Mouse (Mus musculus): ENCODE results near the gene Arhgef2. TPM values are rescaled to one million over a fixed set of nuclear protein-coding genes. Genes with fewer than 3 reads are reported as not detected.

Gene Arhgef2
- polyA plus RNA-seq, 1 experiment, result 361 TPM

- Histone ChIP-seq H3ac (ENCODE audit: control insufficient read depth, insufficient read length) (peak overlapping the region; percentile 16), H3K36me3 (ENCODE audit: control insufficient read depth, insufficient read depth) (peaks cover 24% of the 10 kb centered on the region), H3K79me2 (ENCODE audit: control insufficient read depth, insufficient read depth) (peaks cover 80% of the 10 kb centered on the region), H3K4me2 (ENCODE audit: low read depth) (peak overlapping the region; percentile 98), H3K4me3 (peak overlapping the region; percentile 94), H3K27me3 (ENCODE audit: control insufficient read depth, insufficient read depth, insufficient read length) (no peaks in the 10 kb centered on the region)
- TF ChIP-seq REST (IDR thresholded peaks at IDR 0.05; ENCODE audit: insufficient read depth, insufficient read length) (no peak), POLR2AphosphoS2 (IDR thresholded peaks at IDR 0.05; ENCODE audit: insufficient read length, low read depth) (peak; percentile 96), MYOD1 (IDR thresholded peaks at IDR 0.05; ENCODE audit: control insufficient read depth in 1 of 3, insufficient read length in 2 of 3, low read depth in 2 of 3) (no peak), E2F4 (IDR thresholded peaks at IDR 0.05; ENCODE audit: insufficient read depth) (no peak), USF1 (IDR thresholded peaks at IDR 0.05; ENCODE audit: low read depth) (no peak), SRF (IDR thresholded peaks at IDR 0.05; ENCODE audit: control insufficient read depth, insufficient read length, low read depth) (peak; percentile 54), TCF3 (IDR thresholded peaks at IDR 0.05; ENCODE audit: insufficient read length, low read depth) (no peak), MYOG (IDR thresholded peaks at IDR 0.05; ENCODE audit: control insufficient read depth in 1 of 3, insufficient read depth in 1 of 3, insufficient read length in 2 of 3, low read depth in 2 of 3) (no peak), POLR2A (IDR thresholded peaks at IDR 0.05; ENCODE audit: insufficient read length, low read depth) (peak; percentile 81), TCF12 (IDR thresholded peaks at IDR 0.05; ENCODE audit: insufficient read depth, poor library complexity, severe bottlenecking) (no peak), MAX (IDR thresholded peaks at IDR 0.05; ENCODE audit: low read depth) (no peak), CEBPB (IDR thresholded peaks at IDR 0.05; ENCODE audit: insufficient read depth, poor library complexity, severe bottlenecking) (no peak)
Measured at GRCm38 (mm10) chr3:88619113-88620097, 13.6 kb downstream of the Arhgef2 start.

GRCm38 (mm10) chr3:88620146-88620991 lies 14.6 kb downstream of the Arhgef2 start:
- peak overlapping the region; percentile 98 for H3K4me2 ChIP-seq (ENCODE audit: low read depth)
- TF ChIP-seq POLR2A (IDR thresholded peaks at IDR 0.05; ENCODE audit: insufficient read length, low read depth) (peak; percentile 37), POLR2AphosphoS2 (IDR thresholded peaks at IDR 0.05; ENCODE audit: insufficient read length, low read depth) (peak; percentile 70), MYOD1 (IDR thresholded peaks at IDR 0.05; ENCODE audit: control insufficient read depth in 1 of 3, insufficient read length in 2 of 3, low read depth in 2 of 3) (no peak)

GRCm38 (mm10) chr3:88620992-88621536 lies 15.3 kb downstream of the Arhgef2 start:
- Histone ChIP-seq H3K79me2 (ENCODE audit: control insufficient read depth, insufficient read depth) (peaks cover 96% of the 10 kb centered on the region), H3K27me3 (ENCODE audit: control insufficient read depth, insufficient read depth, insufficient read length) (no peaks in the 10 kb centered on the region), H3K4me3 (peak overlapping the region; percentile 94), H3ac (ENCODE audit: control insufficient read depth, insufficient read length) (peak overlapping the region; percentile 62), H3K4me2 (ENCODE audit: low read depth) (peak overlapping the region; percentile 98), H3K36me3 (ENCODE audit: control insufficient read depth, insufficient read depth) (peaks cover 34% of the 10 kb centered on the region)
- TF ChIP-seq MYOD1 (IDR thresholded peaks at IDR 0.05; ENCODE audit: control insufficient read depth in 1 of 3, insufficient read length in 2 of 3, low read depth in 2 of 3) (peak in 1 of 3 experiments; percentile 6), CEBPB (IDR thresholded peaks at IDR 0.05; ENCODE audit: insufficient read depth, poor library complexity, severe bottlenecking) (no peak), POLR2A (IDR thresholded peaks at IDR 0.05; ENCODE audit: insufficient read length, low read depth) (peak; percentile 74), TCF3 (IDR thresholded peaks at IDR 0.05; ENCODE audit: insufficient read length, low read depth) (no peak), MYOG (IDR thresholded peaks at IDR 0.05; ENCODE audit: control insufficient read depth in 1 of 3, insufficient read depth in 1 of 3, insufficient read length in 2 of 3, low read depth in 2 of 3) (no peak), POLR2AphosphoS2 (IDR thresholded peaks at IDR 0.05; ENCODE audit: insufficient read length, low read depth) (peak; percentile 77)

More at GRCm38 (mm10) chr3:88620146-88620991, 14.6 kb downstream of the Arhgef2 start:
- peaks cover 27% of the 10 kb centered on the region for H3K36me3 ChIP-seq (ENCODE audit: control insufficient read depth, insufficient read depth)
- no peaks in the 10 kb centered on the region for H3K27me3 ChIP-seq (ENCODE audit: control insufficient read depth, insufficient read depth, insufficient read length)
- peak overlapping the region; percentile 62 for H3ac ChIP-seq (ENCODE audit: control insufficient read depth, insufficient read length)
- H3K4me3 ChIP-seq, result peak overlapping the region; percentile 94
- peaks cover 89% of the 10 kb centered on the region for H3K79me2 ChIP-seq (ENCODE audit: control insufficient read depth, insufficient read depth)

GRCm38 (mm10) chr3:88621537-88622112 lies 15.9 kb downstream of the Arhgef2 start:
- Histone ChIP-seq H3K4me3 (peak overlapping the region; percentile 94), H3K79me2 (ENCODE audit: control insufficient read depth, insufficient read depth) (peaks cover 97% of the 10 kb centered on the region), H3K36me3 (ENCODE audit: control insufficient read depth, insufficient read depth) (peaks cover 38% of the 10 kb centered on the region), H3K27me3 (ENCODE audit: control insufficient read depth, insufficient read depth, insufficient read length) (no peaks in the 10 kb centered on the region), H3K4me2 (ENCODE audit: low read depth) (peak overlapping the region; percentile 96), H3ac (ENCODE audit: control insufficient read depth, insufficient read length) (peak overlapping the region; percentile 62)
- TF ChIP-seq TCF3 (IDR thresholded peaks at IDR 0.05; ENCODE audit: insufficient read length, low read depth), result no peak
- no peak for TF ChIP-seq CEBPB (IDR thresholded peaks at IDR 0.05; ENCODE audit: insufficient read depth, poor library complexity, severe bottlenecking)
- no peak for TF ChIP-seq USF1 (IDR thresholded peaks at IDR 0.05; ENCODE audit: low read depth)
- TF ChIP-seq POLR2AphosphoS2 (IDR thresholded peaks at IDR 0.05; ENCODE audit: insufficient read length, low read depth), result peak; percentile 85
- TF ChIP-seq SRF (IDR thresholded peaks at IDR 0.05; ENCODE audit: control insufficient read depth, insufficient read length, low read depth), result no peak
- no peak for TF ChIP-seq MYOG (IDR thresholded peaks at IDR 0.05; ENCODE audit: control insufficient read depth in 1 of 3, insufficient read depth in 1 of 3, insufficient read length in 2 of 3, low read depth in 2 of 3)
- no peak for TF ChIP-seq MYOD1 (IDR thresholded peaks at IDR 0.05; ENCODE audit: control insufficient read depth in 1 of 3, insufficient read length in 2 of 3, low read depth in 2 of 3)
- TF ChIP-seq REST (IDR thresholded peaks at IDR 0.05; ENCODE audit: insufficient read depth, insufficient read length), result no peak
- peak; percentile 69 for TF ChIP-seq POLR2A (IDR thresholded peaks at IDR 0.05; ENCODE audit: insufficient read length, low read depth)
- no peak for TF ChIP-seq TCF12 (IDR thresholded peaks at IDR 0.05; ENCODE audit: insufficient read depth, poor library complexity, severe bottlenecking)
- TF ChIP-seq MAX (IDR thresholded peaks at IDR 0.05; ENCODE audit: low read depth), result no peak
- peak; percentile 17 for TF ChIP-seq E2F4 (IDR thresholded peaks at IDR 0.05; ENCODE audit: insufficient read depth)
